Mouse (Mus musculus): ENCODE data around the gene Crb1.

- TF ChIP-seq CTCF (IDR thresholded peaks at IDR 0.05; ENCODE audit: low read depth) (no peak), EP300 (IDR thresholded peaks at IDR 0.05; ENCODE audit: low read depth) (no peak)
These were observed 68.0 kb downstream of the Crb1 start for GRCm38 (mm10) chr1:139308915-139309314.

Data from liver, embryonic 14.5 days (tissue).